Mouse (Mus musculus) adrenal gland, postnatal 10 days (tissue): ENCODE measurements around the gene Fkbp7. TPM values are rescaled to one million over a fixed set of nuclear protein-coding genes. Genes with fewer than 3 reads are reported as not detected.

Source experiments
- DNase-seq: peaks from one replicate; pipeline ENCODE4 v3.0.0; 2021; ENCODE audit warnings: mixed read lengths
- long read RNA-seq, 2 experiments: library from polyadenylated mRNA; stranded (forward); transcript quantifications; one replicate each; pipeline ENCODE4 v2.0.0; 2021
- total RNA-seq, 2 experiments: library from RNA; stranded (reverse); gene quantifications; 2 replicates each; pipeline ENCODE4 v1.2.3; 2021

The Fkbp7 gene
- total RNA-seq: 10 to 100 TPM; 32.8 to 33.5 TPM
- long read RNA-seq, experiment 1, transcript Fkbp7-201 (4 exons, 860 nt): major isoform, 23 of 33 reads
- long read RNA-seq, experiment 1, partial matches to known transcripts: 0 of 33 reads
- long read RNA-seq, experiment 1, other reads (novel, unspliced or antisense): 10 of 33 reads
- long read RNA-seq, experiment 2, transcript Fkbp7-201 (4 exons, 860 nt): major isoform, 16 of 18 reads
- long read RNA-seq, experiment 2, partial matches to known transcripts: 1 of 18 reads
- long read RNA-seq, experiment 2, other reads (novel, unspliced or antisense): 1 of 18 reads

- DNase-seq: peak; percentile 95
Observed at GRCm38 (mm10) chr2:76672966-76673392, at the start of gene Fkbp7. TSS of gene Fkbp7 (minus strand) at chr2:76673116.

GRCm38 (mm10) chr2:76719650-76720049, 46.7 kb upstream of the Fkbp7 start:
- DNase-seq: no peak

- DNase-seq: peak; percentile 6
Observed at GRCm38 (mm10) chr2:76714984-76715383, 42.1 kb upstream of the Fkbp7 start.

- no peak for DNase-seq
Observed at GRCm38 (mm10) chr2:76708512-76708911, 35.6 kb upstream of the Fkbp7 start.

GRCm38 (mm10) chr2:76705655-76706054, 32.7 kb upstream of the Fkbp7 start:
- DNase-seq: no peak

- DNase-seq: no peak
Observed at GRCm38 (mm10) chr2:76702751-76703150, 29.8 kb upstream of the Fkbp7 start.

GRCm38 (mm10) chr2:76702188-76702587, 29.3 kb upstream of the Fkbp7 start:
- DNase-seq: no peak

GRCm38 (mm10) chr2:76695290-76695689, 22.4 kb upstream of the Fkbp7 start:
- no peak for DNase-seq

GRCm38 (mm10) chr2:76693765-76694164, 20.8 kb upstream of the Fkbp7 start:
- DNase-seq: no peak

GRCm38 (mm10) chr2:76690436-76691204, 17.7 kb upstream of the Fkbp7 start:
- DNase-seq: peak; percentile 61

- no peak for DNase-seq
Observed at GRCm38 (mm10) chr2:76688162-76688561, 15.2 kb upstream of the Fkbp7 start.

GRCm38 (mm10) chr2:76687608-76688007, 14.7 kb upstream of the Fkbp7 start:
- DNase-seq: no peak

GRCm38 (mm10) chr2:76686986-76687385, 14.1 kb upstream of the Fkbp7 start:
- no peak for DNase-seq

- no peak for DNase-seq
Observed at GRCm38 (mm10) chr2:76682301-76682700, 9.4 kb upstream of the Fkbp7 start.

GRCm38 (mm10) chr2:76676401-76677226, 3.7 kb upstream of the Fkbp7 start:
- no peak for DNase-seq

GRCm38 (mm10) chr2:76675949-76676348, 3.0 kb upstream of the Fkbp7 start:
- DNase-seq: no peak

GRCm38 (mm10) chr2:76675451-76675850, 2.5 kb upstream of the Fkbp7 start:
- peak; percentile 36 for DNase-seq

GRCm38 (mm10) chr2:76674725-76675427, 2.0 kb upstream of the Fkbp7 start, which contains the start of gene Plekha3:
TSS of gene Plekha3 (plus strand) at chr2:76675281.
- peak; percentile 92 for DNase-seq

GRCm38 (mm10) chr2:76673472-76674081, 661 bp upstream of the Fkbp7 start:
- DNase-seq: peak; percentile 63

- no peak for DNase-seq
Observed at GRCm38 (mm10) chr2:76672134-76672745, 676 bp downstream of the Fkbp7 start.

GRCm38 (mm10) chr2:76671641-76672040, 1.3 kb downstream of the Fkbp7 start:
- DNase-seq: no peak
